Mouse (Mus musculus) hindbrain, embryonic 16.5 days (tissue): ENCODE data around the gene Gm9999. TPM values are rescaled to one million over a fixed set of nuclear protein-coding genes. Genes with fewer than 3 reads are reported as not detected.

Experiments
- ATAC-seq: fragments of 200-750 bp; cut with Nextera tagmentation; 2 replicates; pipeline ENCODE4 v1.8.0; 2017; ENCODE audit warnings: moderate TSS enrichment, moderate library complexity
- H3K27ac ChIP-seq: fragments of 300-500 bp; sonication (generic); 2 replicates; pipeline ENCODE4 v1.5.1; 2014; ENCODE audit warnings: low read depth, mild to moderate bottlenecking, control low read depth, low read length, moderate library complexity
- H3K27me3 ChIP-seq: fragments of 300-500 bp; sonication (generic); replicated peaks from 2 replicates; pipeline ENCODE4 v1.6.1; 2014; ENCODE audit warnings: low read length; ENCODE audit not compliant: control insufficient read depth, insufficient read depth
- H3K36me3 ChIP-seq: fragments of 300-500 bp; sonication (generic); 2 replicates; pipeline ENCODE4 v1.6.1; 2014; ENCODE audit warnings: mild to moderate bottlenecking, low read length, moderate library complexity, mixed read lengths; ENCODE audit not compliant: control insufficient read depth, insufficient read depth
- H3K4me1 ChIP-seq: fragments of 300-500 bp; sonication (generic); 2 replicates; pipeline ENCODE4 v1.6.1; 2014; ENCODE audit warnings: low read depth, low read length; ENCODE audit not compliant: control insufficient read depth, insufficient read depth
- H3K4me2 ChIP-seq: fragments of 300-500 bp; sonication (generic); 2 replicates; pipeline ENCODE4 v1.6.1; 2014; ENCODE audit warnings: mild to moderate bottlenecking, low read length, control low read depth, moderate library complexity
- H3K4me3 ChIP-seq: fragments of 300-500 bp; sonication (generic); 2 replicates; pipeline ENCODE4 v1.5.1; 2014; ENCODE audit warnings: mild to moderate bottlenecking, low read length, control low read depth, moderate library complexity
- H3K9ac ChIP-seq: fragments of 300-500 bp; sonication (generic); 2 replicates; pipeline ENCODE4 v1.6.1; 2014; ENCODE audit warnings: low read depth, mild to moderate bottlenecking, control low read depth, low read length, moderate library complexity
- H3K9me3 ChIP-seq: fragments of 300-500 bp; sonication (generic); 2 replicates; pipeline ENCODE4 v1.6.1; 2014; ENCODE audit warnings: mild to moderate bottlenecking, low read length, moderate library complexity; ENCODE audit not compliant: control insufficient read depth
- WGBS: fragments of 180-500 bp; shearing (Covaris S2); extraction: QIAGEN DNeasy Blood & Tissue Kit; methylation state at CpG from one replicate; pipeline ENCODE4 v1.1.7; 2014; 5-methylcytosine and 5-hydroxymethylcytosine counted together
- polyA plus RNA-seq: library from polyadenylated mRNA; unstranded; fragments of >200 nt; fragmentation: Nextera tagmentation; extraction: Ambion mirVana; gene quantifications from 2 replicates; pipeline ENCODE4 v1.2.1, GENCODE M21; 2015

Gene Gm9999
- polyA plus RNA-seq, 1 experiment from 2014 or later = not detected

DNA sequence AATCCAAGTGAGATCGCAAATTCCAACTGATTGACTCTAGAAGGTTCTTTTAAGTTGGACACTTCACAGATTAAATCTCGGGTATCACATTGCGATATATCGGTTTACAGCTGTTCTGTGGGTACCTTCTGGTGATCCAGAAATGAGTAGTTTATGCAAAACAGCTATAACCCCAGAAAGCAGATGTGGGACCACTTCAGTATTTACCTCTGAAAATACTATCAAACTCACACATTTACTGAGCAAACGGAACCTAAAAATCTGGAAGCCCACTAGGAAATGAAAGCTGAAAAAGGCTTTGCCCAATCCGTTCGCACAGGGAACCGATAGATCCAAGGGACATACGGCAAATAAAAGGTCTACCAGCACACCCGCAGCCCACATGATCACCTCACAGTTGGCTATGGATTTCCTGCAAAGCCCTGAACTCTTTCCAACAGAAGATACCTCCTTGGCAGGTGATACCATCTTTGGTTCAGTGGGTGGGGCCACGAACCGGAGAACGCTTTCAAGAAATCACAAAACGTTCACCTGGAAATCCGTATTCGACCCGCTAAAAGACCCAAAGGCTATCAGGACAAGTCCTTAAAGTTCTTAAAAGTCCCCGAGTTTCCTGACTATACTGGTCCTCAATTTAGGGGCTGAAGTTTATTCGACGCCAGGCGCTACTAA is 23.9 kb downstream of the Gm9999 start:
- 22% methylated on average over 21 of the region's 21 CpGs for WGBS
- Histone ChIP-seq H3K9me3 (no peaks in the 10 kb centered on the region), H3K9ac (peak overlapping the region; percentile 74), H3K4me2 (peak overlapping the region; percentile 86), H3K4me3 (peak overlapping the region; percentile 65), H3K27me3 (no peaks in the 10 kb centered on the region), H3K4me1 (peaks cover 32% of the 10 kb centered on the region), H3K36me3 (no peaks in the 10 kb centered on the region), H3K27ac (peak overlapping the region; percentile 76)
- ATAC-seq = no peak

DNA sequence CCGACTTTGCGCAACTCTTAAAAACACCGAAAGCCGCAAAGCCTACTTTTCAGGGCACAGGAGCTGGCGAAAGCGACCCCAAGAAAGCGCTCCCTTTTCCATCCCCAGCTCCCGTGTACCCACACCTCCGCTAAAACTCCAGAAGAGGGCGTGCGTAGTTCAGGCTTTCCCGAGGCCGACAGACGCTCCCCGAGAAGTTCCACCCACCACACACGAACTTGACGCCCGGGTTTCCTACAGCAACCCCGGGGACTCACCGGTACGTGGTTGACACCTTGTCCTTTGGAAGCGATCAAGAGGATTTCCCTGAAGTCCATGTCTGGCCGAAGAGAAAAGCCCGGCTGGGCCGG is 24.4 kb downstream of the Gm9999 start:
- peak; percentile 67 for ATAC-seq
- WGBS = under 1% methylated on average over 24 of the region's 25 CpGs
- peak overlapping the region; percentile 86 for H3K4me2 ChIP-seq
- H3K36me3 ChIP-seq = no peaks in the 10 kb centered on the region
- H3K4me3 ChIP-seq = peak overlapping the region; percentile 65
- peak overlapping the region; percentile 74 for H3K9ac ChIP-seq
- H3K27ac ChIP-seq = peak overlapping the region; percentile 76
- no peaks in the 10 kb centered on the region for H3K9me3 ChIP-seq
- no peaks in the 10 kb centered on the region for H3K27me3 ChIP-seq
- H3K4me1 ChIP-seq = peaks cover 31% of the 10 kb centered on the region

DNA sequence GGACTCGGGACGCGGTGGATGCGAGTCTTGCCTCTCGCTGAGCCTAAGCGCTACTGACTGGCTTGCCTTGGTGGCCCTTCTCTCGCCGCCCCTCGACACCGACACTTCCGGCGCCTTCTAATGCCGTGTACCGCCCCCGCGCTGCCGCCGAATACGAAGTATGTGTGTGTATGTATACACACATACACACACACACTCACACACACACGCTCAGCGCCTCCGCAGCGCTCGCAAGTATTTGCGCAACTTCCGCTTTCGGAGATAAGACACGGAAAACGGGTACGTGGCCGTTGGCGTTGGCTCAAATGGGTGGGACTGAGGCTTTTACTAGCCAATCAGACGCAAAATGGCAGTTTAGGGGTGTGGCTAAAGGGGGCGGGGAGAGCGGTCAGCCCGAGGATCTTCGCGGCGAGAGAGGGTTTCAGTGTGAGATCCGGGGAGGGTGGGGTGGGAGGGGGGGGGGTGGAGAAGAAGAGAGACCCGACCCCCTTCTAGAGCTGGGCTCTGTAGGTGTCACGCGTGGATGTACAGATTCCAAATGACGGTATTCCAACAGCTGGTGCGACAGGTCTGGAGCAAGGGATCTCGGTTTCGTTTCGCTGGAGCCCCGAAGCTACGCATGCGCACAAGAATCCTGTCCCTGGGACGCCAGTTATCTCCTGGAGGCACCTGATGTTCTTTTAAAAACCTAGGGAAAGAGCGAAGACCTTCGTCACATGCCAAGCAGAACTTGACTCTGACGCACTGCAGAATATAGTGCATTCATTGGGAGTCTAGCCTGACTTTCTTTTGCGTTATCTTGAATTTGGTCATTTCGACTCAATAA is 25.0 kb downstream of the Gm9999 start, which contains the start of gene Spty2d1:
Gene Spty2d1, minus strand, starts transcription at position 244 of the 826 bp plus-strand sequence.
- under 1% methylated on average over 53 of the region's 57 CpGs for WGBS
- H3K4me2 ChIP-seq = peak within 1 kb of the TSS; percentile 86
- ATAC-seq = peak; percentile 97
- H3K27me3 ChIP-seq = no peaks in the 10 kb centered on the region
- peak within 1 kb of the TSS; percentile 74 for H3K9ac ChIP-seq
- H3K27ac ChIP-seq = peak within 1 kb of the TSS; percentile 88
- H3K9me3 ChIP-seq = no peaks in the 10 kb centered on the region
- H3K4me1 ChIP-seq = peaks cover 31% of the 10 kb centered on the region
- peak within 1 kb of the TSS; percentile 65 for H3K4me3 ChIP-seq
- H3K36me3 ChIP-seq = no peaks in the 10 kb centered on the region

DNA sequence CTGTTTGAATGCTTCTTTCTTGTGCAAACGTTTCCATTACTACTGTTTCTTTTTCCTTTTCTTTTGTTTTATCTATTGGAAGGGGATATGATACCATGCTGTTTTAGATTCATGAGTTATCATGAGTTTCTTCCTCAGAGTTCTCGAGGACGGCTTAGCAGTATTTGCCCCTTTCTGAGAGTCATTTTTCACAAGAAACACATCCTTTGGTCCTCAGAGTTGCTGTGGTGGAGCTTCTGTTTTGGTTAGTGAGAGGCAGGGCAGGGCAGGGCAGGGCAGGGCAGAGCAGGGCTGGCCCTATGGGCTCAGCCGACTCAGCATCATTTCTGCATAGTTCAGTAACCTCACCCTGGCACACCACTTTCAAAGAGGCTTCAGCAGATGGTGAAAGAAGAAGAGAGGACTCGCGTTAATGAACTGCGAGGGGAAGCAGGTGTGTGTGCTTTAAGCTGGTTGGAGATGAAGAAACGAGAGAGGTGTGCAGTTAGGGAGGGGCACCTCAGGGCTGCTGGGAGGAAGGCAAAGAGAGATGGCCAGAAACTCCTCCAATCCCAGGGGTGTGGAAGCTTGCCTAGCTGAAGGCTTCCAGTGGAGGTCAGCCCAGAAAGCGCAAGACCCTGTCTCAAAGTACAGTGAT is 29.9 kb downstream of the Gm9999 start:
- ATAC-seq = no peak
- Histone ChIP-seq H3K9ac (no peak overlapping the region), H3K4me1 (peaks cover 14% of the 10 kb centered on the region), H3K4me2 (no peak overlapping the region), H3K27me3 (no peaks in the 10 kb centered on the region), H3K9me3 (no peaks in the 10 kb centered on the region), H3K36me3 (no peaks in the 10 kb centered on the region), H3K27ac (no peak overlapping the region), H3K4me3 (no peak overlapping the region)
- 49% methylated on average over 9 of the region's 9 CpGs for WGBS

DNA sequence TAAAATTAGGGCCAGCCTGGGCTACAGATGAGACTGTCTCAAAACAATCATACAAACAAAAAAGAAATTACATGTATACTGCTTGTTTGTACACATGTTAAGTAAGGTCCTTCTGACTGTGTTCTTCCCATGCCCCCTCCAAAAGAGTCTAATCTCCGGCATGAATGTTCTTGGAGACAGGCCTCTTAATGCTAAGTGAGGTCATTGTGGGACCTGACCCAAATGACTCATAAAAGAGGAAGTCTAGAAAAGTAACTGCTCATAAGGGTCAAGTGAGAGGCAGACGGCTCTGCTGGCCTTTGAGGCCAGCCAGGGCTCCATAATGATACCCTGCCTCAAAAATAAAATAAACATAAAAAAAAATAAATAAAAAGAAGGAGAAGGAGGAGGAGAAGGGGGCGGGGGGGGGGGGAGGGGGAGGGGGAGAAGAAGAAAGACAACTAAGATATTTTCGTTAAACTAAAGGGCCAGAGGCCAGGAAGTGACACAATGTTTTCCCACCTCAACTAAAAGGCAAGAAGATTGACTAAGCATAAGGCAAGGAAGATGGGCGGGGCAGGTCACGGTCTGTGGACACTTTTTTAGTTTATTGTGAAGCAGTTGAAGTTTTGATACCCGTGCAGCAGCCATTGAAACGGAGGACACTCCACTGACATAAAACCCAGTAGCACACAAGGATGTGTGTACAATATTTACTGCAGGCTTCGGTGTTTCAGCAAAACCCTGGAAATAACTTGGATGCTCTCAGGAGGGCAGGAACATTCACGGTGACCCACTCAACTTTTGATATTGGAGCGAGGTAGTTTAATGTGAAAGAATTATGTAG is 31.4 kb downstream of the Gm9999 start:
- no peak overlapping the region for H3K27ac ChIP-seq
- no peak for ATAC-seq
- peaks cover 7% of the 10 kb centered on the region for H3K4me1 ChIP-seq

DNA sequence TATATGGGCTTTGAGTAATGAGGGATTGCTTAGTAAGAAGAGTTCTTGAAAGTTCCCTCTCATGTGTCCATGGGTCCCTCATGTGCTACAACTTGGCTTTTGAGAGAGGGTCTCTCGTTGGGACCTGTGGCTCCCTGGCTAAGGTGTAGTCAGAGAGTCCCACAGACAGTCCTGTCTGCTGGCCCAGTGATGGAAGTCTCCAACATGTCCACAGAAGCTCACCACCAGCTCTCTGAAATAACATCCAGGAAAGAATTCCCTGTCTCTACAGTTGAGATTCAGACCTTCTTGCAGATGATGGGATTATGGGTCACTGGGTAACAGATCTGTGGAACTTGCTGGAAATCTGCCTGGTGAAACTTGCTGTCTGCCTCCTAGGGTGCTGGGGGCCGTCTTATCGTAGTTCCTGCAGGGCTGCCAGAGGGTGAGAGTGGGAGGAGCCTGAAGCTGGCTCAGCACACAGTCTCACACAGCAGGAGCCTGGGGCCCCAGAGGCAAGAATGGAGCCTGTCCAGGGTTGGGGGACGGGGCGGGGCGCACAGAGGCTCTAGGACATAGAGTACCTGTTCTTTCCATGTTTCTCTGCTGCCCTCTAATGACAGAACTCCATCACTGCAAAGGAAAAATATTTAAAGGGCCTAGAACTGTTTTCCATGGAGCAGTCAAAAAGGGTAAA is 32.1 kb downstream of the Gm9999 start:
- peak overlapping the region; percentile 20; the same call in 1 of the 2 replicates for H3K4me3 ChIP-seq
- ATAC-seq = peak; percentile 91
- no peaks in the 10 kb centered on the region for H3K36me3 ChIP-seq
- no peaks in the 10 kb centered on the region for H3K9me3 ChIP-seq
- no peaks in the 10 kb centered on the region for H3K27me3 ChIP-seq
- 10% methylated on average over 6 of the region's 6 CpGs for WGBS
- peak overlapping the region; percentile 52 for H3K4me2 ChIP-seq
- no peak overlapping the region; the same call in 1 of the 2 replicates for H3K27ac ChIP-seq
- H3K9ac ChIP-seq = 0 out of 2 replicates have a peak overlapping the region, but pooled peaks have one; percentile 9
- H3K4me1 ChIP-seq = peaks cover 5% of the 10 kb centered on the region

More for the DNA sequence above, 31.4 kb downstream of the Gm9999 start:
- Histone ChIP-seq H3K4me2 (no peak overlapping the region), H3K9ac (no peak overlapping the region), H3K4me3 (no peak overlapping the region), H3K9me3 (no peaks in the 10 kb centered on the region), H3K27me3 (no peaks in the 10 kb centered on the region), H3K36me3 (no peaks in the 10 kb centered on the region)
- 57% methylated on average over 10 of the region's 11 CpGs for WGBS

DNA sequence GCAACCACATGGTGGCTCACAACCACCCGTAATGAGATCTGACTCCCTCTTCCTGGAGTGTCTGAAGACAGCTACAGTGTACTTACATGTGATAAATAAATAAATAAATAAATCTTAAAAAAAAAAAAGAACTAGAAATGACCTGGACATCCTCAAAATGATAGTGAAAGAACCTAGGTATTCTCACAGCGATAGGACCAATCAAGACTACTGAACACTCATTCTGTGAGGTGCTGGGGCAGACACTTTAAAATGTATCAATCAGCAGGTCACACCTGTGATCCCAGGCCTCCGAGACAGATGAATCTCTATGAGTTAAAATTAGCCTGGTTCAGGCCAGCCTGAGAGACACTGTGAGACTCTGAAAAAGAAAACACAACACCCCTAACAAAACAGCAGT is 33.2 kb downstream of the Gm9999 start:
- Histone ChIP-seq H3K9me3 (no peaks in the 10 kb centered on the region), H3K4me3 (no peak overlapping the region), H3K36me3 (no peaks in the 10 kb centered on the region), H3K27ac (no peak overlapping the region), H3K4me2 (no peak overlapping the region), H3K27me3 (no peaks in the 10 kb centered on the region), H3K4me1 (peaks cover 5% of the 10 kb centered on the region), H3K9ac (no peak overlapping the region)
- no peak for ATAC-seq
- 74% methylated on average over 3 of the region's 3 CpGs for whole genome bisulfite sequencing

DNA sequence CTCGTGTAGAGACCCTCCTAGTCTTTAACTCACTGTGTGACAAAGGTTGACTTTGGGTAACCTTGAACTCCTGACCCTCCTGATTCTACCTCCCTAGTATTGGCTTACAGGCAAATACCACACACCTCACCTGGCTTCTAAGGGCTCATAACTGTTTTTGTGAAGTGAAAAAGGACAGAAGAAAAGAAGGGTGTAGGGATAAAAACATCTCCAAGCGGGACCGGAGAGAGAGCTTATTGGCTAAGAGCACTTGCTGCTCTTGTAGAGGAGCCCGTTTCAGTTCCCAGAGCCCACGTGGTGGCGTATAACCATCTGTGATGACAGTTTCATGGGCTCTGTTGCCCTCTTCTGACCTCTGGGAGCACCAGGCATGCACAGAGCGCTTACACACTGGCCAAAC is 33.8 kb downstream of the Gm9999 start:
- H3K9me3 ChIP-seq = no peaks in the 10 kb centered on the region
- no peak overlapping the region for H3K4me3 ChIP-seq
- 80% methylated on average over 7 of the region's 7 CpGs for WGBS
- H3K4me2 ChIP-seq = no peak overlapping the region
- ATAC-seq = no peak
- no peak overlapping the region for H3K27ac ChIP-seq
- H3K9ac ChIP-seq = no peak overlapping the region
- peaks cover 5% of the 10 kb centered on the region for H3K4me1 ChIP-seq
- no peaks in the 10 kb centered on the region for H3K27me3 ChIP-seq
- H3K36me3 ChIP-seq = no peaks in the 10 kb centered on the region
